Mouse (Mus musculus) left cerebral cortex, postnatal 14 days (tissue): Measurements from ENCODE around the gene Ush2a. TPM values are rescaled to one million over a fixed set of nuclear protein-coding genes. Genes with fewer than 3 reads are reported as not detected.

Experiments used
- DNase-seq, 2 experiments: peaks; one replicate each; pipeline ENCODE4 v3.0.0; 2021 to 2022; ENCODE audit warnings: low spot score in 2 of 2, mixed read lengths in 1 of 2
- intact Hi-C: fragments of 180-260 bp; cut with DNase I; formaldehyde crosslinking; loops from one replicate; pipeline ENCODE4 v1.15.1; 2025
- long read RNA-seq, 2 experiments: library from polyadenylated mRNA; stranded (forward); transcript quantifications; one replicate each; pipeline ENCODE4 v2.0.0; 2021
- total RNA-seq, 2 experiments: library from RNA; stranded (reverse); gene quantifications; 2 replicates each; pipeline ENCODE4 v1.2.3; 2021

Gene Ush2a
- under 1 TPM; 0.09 to 0.23 TPM for total RNA-seq
- long read RNA-seq, experiment 1, result 0 reads
- long read RNA-seq, experiment 2, result 0 reads

DNA sequence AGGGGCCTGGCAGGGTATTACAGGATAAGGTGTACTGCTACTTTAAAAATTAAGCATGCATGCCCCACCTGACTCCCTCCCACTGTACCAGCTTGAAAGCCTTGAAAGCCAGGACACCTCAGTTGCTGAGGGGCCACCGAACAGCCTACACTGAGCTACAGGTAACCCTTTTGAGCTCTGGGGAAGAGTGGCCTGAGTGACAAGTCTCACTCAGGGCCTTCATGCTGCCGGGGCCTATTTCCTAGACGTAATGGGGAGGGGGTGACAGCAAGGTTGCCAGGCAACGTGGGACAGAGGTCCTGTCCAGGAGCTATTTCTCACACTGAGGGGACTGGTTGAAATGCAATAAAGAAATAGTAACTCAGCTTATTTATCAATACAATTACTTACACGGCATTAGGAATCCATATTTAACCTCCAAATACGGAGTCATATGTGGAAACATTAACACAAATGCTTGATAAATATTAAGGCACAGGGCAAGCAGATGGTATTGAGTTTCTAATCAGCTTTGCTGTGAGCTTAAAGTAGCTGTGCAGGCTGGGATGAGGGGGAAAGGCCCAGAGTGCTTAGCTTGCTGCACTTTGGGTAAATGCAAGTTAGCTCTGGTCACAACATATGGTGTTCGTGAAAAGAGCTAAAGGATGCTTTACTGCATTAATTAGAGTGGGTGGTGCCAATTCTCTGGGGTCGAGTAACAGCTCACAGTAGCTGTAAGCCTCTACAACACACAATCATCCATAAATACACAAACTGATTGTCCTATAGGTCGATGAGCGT, at the start of gene Ush2a:
TSS of gene Ush2a (plus strand) at position 121 of the 780 bp plus-strand sequence.
- intact Hi-C loops, result no loop called here
- no peak for DNase-seq

DNA sequence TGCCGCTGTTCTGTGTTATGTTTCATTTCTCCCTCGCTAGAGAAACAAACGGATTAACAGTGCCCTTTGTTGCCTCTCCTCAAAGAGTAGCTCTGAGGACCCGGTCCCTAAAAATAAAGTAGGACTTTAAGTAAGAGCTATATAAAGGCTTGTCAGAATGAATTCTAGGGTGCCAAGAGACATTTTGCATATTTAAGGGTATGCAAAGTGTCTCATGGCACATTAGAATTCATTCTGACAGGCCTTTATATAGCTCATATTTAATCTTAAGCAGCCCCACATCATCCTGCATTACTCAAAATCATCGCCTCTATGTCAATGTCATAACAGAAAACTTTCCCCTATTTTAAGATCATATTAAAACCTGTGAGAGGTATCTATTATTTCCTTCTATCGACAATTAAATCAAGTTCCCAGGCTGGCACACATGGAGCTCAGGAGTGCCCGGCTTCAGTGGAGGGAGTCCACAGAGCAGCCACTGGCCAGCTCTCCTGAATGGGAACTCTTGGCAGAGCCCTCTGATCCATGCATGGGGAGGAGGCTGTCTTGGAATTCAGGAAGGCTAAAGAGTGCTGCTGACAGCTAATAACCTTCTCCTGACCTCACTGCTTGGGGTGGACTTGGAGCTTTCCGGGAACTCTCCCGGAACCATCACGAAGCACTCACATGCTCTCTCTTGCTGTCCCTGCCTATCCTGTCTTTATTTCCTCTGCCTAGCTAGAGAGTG, 46.8 kb upstream of the Ush2a start:
- DNase-seq, result no peak
- intact Hi-C loops, result no loop called here

DNA sequence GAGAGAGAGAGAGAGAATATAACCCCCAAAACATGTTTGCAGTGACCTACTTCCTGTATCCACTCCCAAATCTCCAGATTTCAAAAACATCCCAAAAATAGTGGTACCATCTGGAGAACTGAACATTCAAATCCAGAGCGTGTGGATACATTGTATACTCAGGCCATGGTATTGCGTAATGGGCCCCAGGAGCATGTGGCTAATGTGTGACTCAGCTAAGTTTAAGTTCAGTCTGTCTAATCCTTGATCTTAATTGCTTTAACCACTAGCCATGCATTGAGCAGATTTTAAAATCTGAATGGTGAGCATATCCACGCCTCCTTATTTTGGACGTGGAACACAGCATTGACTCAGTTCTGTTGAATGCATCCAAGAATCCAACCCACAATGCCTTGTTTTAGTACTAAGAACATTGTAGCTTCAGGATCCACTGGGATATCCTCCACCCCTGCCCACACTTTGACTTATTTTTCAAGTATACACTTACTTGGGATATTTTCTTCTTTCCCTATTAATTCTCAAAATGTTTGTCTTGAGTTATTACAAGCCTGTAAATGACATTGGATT, 40.5 kb upstream of the Ush2a start:
- intact Hi-C loops, result no loop called here
- DNase-seq, result peak in 1 of 2 experiments; percentile 35

DNA sequence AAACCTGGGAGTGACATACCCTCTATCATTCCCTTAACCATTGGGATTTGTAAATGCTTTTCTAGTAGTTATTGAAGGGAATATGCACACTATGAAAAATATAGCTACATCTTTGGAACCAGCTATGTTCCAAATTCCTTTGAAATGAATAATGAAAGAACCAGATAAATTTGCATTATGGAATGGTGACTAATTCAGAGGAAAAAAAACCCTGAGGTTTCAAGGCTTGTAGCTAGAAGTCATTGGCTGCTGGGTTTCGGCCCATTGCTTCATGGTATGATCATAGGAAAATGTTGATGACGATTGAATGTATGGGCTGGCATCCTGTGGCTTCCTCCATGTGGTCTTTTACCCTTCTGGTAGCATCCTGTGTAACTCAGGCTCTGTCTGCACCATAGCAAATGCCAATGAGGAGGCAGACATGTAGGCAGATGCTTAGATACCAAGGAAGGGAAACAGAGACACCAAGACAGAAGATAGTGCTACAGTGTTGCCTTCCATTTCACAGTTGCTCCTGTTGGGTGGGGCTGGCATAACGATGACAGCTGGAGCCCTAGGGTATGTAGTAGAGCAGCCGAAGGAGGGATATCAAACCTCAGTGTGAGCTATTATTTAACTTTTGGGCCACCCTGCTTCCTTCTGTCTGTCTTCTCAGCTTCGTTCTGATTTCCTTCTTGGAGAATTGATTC, 28.6 kb upstream of the Ush2a start:
- no peak for DNase-seq
- intact Hi-C loops, result no loop called here

DNA sequence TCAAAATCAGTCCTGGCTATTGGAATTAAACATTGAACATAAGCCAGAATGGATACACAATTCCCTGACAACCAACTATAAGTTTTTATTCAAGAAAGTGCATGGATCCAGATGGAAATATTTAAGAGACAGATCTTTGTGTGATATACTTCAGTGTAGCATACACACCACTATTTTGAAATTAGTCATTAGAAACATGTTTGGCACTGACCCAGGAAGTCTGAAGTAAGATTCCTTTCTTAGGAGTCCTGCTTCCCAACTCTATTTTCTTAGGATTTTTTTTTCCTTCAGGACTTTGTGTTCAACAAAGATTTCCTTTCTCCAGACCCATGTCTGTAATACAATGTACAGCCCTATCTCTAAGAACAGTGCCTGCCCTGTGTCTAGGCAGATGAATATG, 23.2 kb upstream of the Ush2a start:
- no peak for DNase-seq
- intact Hi-C loops, result no loop called here

DNA sequence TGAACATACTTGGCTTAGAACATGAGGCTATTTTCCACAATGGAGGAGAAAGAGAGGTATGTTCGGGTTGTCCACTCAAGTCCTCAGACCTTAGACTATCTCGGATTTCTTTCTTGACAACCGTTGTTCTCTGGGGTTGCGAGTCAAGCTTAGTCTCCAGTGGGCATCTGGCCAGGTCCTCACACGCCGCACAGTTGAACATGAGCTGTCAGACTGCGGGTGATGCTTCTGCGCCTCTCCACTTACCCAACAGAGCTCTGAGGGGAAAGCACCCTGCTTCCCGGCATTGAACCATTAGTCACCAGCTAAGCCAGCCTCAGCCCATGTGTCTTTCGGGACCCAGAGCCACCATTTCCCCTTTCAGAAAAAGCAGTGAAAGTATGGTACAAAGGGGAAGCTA, 20.1 kb upstream of the Ush2a start:
- intact Hi-C loops, result no loop called here
- no peak for DNase-seq

DNA sequence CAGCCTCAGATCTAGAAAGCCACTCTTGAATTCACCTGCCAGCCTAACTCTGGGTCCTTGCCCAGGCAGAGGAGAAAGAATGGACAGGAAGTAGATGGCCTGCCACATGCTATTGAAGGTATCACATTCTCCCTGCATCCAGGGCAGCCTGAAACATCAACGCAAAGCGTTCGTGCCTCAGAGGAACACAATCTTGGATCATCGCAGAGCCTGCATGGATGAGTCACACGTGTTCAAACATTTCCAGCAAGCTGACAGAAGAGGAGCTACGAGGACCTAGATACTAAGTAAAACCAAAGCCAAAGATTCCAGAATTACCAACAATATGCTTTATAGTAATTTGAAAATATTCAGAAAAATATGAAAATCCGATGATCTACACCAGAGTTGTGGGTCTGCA, 4.3 kb upstream of the Ush2a start:
- DNase-seq, result peak; percentile 19 to 28
- intact Hi-C loops, result no loop called here

DNA sequence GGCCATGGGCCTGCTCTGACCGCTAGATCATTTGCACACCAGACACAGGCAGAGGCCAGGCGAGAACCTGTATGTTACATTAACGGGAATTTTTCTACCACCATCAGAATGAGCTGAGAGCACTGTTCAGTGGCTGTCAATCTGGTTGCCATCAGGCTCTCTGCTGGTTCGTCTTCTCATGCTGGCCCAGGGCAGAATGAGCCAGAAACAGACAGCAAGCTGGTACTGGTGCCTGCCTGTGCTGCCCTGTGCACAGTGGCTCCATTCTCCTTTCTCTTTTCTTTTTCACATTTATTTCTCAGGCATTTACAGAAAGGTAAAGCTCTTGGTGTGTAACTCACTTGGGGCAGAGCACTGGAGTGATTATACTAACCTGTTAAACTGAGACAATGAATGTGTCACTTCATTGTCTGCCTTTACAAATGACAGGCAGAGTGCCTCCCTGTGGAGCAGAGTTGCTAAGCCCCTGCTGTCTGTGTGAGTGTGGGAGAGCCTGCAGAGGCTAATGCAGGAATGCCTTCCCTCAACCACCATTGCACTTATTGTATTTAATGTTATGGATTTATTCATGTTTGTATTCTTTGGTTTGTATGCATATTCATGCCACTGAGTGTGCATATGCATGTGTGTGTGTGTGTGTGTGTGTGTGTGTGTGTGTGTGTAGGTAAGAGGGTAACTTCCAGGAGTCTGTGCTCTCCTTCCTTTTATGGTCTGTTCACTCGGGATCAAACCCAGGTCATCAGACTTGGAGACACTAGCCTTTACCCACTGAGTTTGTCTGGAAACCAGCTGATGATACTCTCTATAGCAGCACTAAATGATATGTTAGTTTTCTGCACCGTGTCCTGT, 1.3 kb upstream of the Ush2a start:
- intact Hi-C loops, result no loop called here
- DNase-seq, result no peak

DNA sequence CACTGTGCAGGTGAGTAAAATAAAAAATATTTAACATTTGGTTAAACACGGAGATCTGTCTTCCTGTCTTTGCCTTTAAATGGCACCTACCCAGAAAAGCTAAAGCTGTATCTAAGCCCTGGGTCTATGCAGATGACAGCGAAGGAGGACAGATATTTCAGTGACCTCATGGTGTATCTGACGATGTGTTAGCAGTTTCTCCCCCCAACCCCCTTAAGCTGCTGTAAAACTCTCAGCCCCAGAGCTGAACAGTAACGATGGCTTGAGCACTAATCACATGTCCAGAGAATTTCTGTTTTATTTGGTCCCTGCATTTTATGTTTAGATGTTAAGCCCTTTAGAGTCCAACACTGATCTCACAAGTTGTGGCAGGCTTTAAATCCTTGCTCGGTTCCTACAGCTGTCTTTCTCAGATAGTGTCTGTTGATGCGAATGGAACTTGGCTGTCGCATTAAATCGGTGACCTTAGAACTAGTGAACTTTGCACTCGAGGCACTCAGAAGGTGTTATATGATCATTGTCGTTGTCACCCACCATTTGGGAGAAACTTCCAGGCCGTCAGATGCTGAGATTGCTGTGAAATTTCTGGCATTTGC, 5.4 kb downstream of the Ush2a start:
- no peak for DNase-seq
- intact Hi-C loops, result no loop called here

DNA sequence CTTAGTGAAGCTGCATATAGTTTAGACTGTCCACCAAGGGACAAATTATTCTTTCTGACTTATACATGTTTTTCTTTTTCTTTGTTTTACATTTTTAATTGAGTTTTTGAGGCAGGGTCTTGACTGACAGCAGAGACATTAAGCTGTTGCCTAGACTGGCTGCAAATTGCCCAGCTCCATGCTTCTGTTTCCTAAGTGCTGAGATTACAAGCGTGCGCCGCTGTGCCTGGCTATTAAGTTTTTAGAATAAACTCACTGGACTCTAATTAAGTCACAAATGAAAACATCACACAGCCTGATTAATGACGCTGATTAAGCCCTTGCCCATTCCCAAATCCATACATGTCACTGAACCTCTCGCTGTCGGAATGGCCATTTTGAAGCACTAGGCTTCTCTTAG, 7.2 kb downstream of the Ush2a start:
- intact Hi-C loops, result no loop called here

DNA sequence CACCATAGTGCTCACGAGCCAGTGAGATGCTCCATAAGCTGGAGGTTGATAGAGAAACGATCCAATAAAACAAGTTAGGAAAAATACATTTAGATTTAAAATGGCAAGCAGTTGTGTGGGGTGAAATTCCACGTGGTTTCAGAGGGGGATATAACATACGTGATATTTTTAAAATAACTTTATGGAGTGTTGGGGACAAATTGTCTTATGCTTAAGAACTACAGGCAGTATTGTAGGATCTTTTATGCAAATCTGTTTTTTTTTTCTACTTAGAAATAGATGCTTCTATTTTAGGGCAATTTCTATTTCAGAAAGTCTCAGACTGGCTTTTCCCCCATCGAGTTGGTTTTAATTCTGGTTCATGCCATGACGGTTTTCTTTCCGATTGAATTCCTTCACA, 51.5 kb downstream of the Ush2a start:
- intact Hi-C loops, result no loop called here
- peak; percentile 19 to 57 for DNase-seq

More for the DNA sequence above, 7.2 kb downstream of the Ush2a start:
- no peak for DNase-seq

DNA sequence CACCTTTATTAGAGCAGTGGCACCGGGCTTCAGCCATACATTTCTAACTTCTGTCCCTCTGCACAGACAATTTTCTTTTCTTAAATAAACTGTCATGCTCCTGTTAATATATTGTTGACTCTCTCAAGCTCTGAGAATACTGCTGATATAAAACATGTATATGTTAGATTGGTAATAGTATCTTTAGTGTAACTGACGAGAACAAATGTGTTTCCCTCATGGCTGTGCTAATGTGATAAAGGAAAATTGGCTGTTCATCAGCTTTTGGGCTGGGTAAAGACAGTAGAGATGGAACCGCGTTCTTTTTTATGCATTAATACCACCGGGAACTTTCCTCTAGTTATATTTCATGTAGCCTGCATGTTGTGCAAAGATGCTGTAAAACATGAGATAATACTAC, 54.8 kb downstream of the Ush2a start:
- intact Hi-C loops, result no loop called here

DNA sequence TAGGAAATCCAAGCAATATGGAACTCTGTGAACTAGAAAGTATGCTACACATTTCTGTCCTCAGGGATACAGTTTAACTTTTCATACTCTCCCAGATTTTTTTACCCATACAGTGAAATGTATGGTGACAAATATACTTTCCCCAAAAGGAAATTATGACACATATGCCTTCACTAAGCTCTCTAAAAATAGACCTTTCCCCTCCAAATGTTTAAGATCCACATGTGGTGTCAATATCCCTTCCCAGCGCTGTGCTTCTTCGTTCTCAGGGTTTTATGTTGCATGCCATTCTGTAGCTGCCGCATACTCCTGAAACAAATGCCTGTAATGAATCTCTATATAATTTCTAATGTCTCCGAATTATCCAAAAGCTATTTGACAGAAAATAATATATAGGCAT, 58.4 kb downstream of the Ush2a start:
- intact Hi-C loops, result no loop called here
- DNase-seq, result no peak

More for the DNA sequence above, 54.8 kb downstream of the Ush2a start:
- DNase-seq, result no peak

DNA sequence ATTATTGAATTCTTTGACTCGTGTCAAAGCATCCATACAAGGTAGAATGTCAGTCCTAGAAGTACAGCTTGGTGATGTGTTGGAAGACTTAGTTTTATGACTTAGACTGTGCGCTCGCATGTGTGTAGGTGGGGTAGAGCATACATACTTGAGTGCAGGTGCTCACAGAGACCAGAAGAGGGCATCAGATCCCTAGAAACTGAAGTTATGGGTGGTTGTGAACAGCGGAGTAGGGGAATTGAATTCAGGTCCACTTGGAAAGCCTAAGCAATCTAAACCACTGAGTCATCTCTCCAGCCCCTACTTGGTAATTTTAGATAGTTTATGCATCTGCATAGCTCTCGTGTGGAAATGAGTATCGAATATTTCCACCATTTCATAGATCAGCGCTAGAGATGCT, 59.7 kb downstream of the Ush2a start:
- DNase-seq, result no peak
- intact Hi-C loops, result no loop called here

DNA sequence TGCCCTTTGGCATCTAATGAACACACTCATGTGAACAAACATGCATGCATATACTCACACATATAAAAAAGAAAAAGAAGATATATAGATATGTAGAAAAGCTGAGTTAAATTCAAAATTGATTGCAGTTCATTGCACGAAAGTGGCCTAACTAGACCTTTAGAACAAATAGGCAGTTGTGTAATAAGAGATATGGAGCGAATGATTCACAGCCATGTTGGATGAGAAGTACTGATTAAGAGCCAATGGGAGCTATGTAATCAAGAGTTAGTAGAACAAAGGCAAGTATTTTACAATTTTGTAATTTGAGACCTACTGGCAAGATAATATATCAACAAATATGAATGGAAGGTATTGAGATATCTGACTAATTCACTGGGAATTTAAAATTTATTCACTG, 68.6 kb downstream of the Ush2a start:
- intact Hi-C loops, result no loop called here
- DNase-seq, result no peak

DNA sequence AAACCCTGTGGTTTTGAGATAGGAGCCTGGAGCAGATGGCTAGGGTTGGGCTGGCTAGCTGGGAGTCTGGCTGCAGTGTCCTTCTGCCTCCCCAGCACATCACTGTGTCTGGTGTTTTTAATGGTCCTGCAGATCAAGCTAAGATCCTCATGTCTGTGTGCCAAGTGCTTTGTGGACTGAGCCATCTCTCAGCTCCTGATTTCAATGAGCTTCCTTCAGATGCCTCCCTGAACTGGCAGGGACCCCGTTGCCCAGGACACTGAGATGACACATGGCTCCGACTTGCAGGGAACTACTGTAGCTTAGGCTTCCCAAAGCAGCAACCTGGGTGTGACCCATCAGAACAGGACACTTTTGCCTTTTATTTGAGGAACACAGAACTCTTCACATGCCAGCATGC, 72.1 kb downstream of the Ush2a start:
- intact Hi-C loops, result no loop called here
- DNase-seq, result no peak

DNA sequence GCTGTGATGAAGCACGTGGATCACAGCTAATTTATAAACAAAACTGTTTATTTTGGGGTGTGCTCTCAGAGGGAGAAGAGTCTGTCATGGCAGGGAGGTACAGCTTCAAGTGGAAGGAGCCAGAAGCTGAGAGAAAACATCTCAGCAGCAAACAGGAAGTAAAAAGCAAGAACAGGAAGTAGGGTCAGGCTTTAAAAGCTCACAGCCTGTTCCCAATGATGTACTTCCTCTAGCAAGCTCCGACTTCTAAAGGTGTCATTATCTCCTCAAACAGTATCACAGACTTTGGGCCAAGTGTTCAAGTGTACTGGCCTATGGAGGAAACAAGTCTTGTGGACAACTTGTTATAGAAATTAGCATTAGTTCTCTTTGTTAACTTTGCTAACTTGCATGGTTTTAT, 85.9 kb downstream of the Ush2a start:
- no peak for DNase-seq
- intact Hi-C loops, result no loop called here

DNA sequence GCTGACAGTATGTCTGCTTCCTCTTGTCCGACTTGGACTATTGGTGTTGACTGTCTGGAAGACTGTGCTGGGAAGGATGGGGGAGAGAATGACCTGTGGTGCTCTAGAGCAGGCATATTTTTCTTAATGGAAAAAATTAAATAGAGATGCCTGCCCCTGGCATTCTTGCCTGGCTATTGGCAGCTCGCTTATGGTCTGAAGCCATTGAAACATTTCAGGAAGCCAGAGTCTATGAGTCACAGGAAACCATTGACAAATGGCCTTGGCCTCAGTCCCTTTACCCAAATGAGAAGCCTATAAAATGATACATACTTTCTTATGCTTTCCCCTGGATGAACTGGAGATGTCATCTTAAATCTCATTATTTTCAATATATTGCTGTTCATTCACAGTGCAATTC, 92.9 kb downstream of the Ush2a start:
- intact Hi-C loops, result no loop called here
- no peak for DNase-seq

DNA sequence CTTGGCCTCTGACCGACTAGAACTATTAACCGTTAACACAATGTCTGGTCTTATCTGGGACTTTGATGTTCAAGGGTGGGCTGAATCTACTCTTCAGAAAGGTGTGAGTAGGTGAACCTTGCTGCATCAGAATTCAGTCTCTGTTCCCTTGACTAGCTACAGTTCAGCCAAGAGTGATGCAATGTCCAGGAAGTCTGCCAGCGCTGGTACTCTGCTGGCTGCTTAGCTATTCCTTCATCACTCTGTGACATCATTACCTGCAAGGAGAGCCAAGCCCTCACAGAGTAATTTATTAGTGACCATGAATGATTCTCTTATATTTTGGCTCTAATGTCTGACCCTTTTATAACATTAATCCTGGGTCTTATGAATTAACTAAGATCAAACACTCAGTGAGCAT, 101.7 kb downstream of the Ush2a start:
- peak; percentile 6 to 9 for DNase-seq
- intact Hi-C loops, result no loop called here
